Mouse (Mus musculus): ENCODE data around the gene Lrrc4c.

Gene Lrrc4c

DNA sequence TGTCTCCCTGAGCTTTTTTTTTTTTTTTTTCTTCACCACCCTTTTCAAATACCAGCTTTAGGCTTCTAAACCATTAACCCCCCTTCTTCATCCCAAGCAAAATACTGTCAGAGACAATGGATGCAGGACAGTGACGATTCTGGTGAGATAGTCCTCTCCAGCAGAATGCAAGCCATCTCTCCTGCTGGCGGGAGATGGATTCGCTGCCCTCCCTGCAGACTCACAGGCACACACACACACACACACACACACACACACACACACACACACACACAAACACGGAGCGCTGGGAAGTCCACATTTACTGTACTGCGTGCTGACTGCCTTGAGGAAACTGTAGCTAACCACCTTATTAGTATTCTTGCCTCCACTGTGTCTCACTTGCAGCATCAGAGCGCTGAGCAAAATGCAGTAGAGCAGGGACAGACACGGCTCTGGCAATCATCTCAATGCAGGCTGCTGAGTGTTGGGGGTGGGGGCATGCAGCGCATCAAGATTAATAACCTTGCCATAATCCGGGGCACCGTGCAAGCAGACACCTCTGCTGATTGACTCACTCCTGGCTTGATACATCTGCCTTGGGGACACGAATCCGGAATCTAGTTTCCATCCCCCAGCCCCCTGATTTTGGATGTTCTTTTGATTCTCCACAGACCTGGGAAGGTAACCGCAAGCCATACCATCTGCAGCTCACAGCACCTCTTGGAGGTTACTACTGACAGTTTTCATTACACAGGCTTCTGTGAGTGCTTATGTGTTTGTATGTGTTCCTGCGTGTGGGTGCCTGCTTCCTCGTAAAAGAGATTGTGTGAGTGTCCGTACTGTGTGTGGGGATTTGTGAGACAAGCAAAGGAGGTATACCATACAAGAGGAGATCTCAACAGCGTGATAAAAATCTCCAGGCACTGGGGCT is at the start of gene Lrrc4c:
Gene Lrrc4c, plus strand, starts transcription at position 783 of the 913 bp plus-strand sequence.
- DNase-seq (ENCODE audit: low read depth, low spot score): peak; percentile 6

DNA sequence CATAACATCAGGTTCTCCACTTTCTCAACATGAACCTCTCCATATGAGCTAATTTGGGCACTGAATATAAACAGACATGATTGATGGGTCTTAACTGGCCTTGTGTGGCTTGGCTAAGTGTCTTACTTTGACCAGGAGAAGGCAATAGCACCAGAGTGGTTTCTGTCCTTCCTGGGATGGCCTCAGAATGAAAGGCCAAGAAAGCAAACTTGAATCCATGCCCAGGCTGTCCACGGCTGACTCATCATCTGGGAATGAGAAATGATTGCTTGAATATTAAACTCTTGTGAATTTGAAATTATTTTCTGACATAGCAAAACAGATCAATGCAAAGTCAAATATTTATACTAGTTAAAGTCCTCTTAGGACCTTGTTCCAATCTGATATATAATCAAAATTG is 42.9 kb upstream of the Lrrc4c start:
- no peak for DNase-seq (ENCODE audit: low read depth, low spot score)

DNA sequence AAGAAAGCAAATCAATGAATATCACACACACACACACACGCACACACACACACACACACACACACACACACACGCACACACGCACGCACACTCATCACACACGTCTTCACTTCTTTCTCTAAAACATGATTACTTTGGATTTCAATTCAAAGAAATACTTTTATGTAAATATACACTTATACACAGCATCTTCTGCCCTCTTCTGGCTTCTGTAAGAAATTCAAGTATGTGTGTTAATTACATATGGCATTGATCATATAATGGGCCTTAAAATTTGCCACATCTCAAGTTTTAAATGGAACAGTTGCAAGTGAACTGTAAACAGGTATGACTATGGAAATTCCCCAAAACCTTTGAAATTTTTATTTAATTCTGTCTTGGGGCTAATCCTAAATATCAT is 35.0 kb upstream of the Lrrc4c start:
- no peak for DNase-seq (ENCODE audit: low read depth, low spot score)

- no peak for DNase-seq (ENCODE audit: low read depth, low spot score)
Measured at GRCm38 (mm10) chr2:96287512-96287911, 30.5 kb upstream of the Lrrc4c start.

GRCm38 (mm10) chr2:96290541-96290940 is 27.4 kb upstream of the Lrrc4c start:
- no peak for DNase-seq (ENCODE audit: low read depth, low spot score)

DNA sequence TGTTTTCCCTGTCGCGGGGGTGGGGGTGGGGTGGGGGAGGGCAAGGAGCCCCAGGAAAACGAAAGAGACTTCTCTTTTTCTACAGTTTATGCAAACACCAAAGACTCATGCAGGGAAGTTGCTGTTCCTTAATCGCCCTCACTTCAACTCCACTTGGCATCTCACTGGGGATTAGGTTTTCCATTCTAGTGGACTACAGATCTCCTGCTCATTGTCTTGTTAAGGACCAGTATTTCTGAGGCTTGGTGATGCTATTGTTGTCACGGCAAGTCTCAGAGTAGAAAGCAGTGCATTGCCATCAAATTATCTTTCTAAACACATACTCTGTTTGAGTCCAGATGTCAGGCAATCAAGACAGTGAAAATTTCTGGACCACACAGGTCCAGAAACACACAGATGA is 2.9 kb upstream of the Lrrc4c start:
- DNase-seq (ENCODE audit: low read depth, low spot score): no peak

GRCm38 (mm10) chr2:96316531-96316930 is 1.4 kb upstream of the Lrrc4c start:
- DNase-seq (ENCODE audit: low read depth, low spot score): no peak

DNA sequence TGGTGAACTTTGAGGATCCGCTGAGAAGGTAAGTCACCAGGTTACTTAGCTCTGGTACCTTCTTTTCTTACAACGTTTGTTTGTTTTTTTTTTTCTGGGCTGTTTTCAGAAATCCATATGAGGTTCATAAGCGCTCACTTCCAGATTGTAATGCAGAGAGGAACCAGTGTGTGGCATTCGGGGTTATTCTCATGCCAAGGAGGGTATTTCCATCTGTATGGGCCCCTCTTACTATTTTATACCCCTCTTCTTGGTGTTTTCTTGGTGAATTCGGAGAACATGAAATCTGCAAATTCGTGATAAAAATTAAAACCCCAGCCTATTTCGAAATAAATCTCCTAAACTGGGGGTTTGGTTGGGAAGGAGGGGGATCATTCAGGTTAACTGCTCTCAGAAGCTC is 587 bp downstream of the Lrrc4c start:
- DNase-seq (ENCODE audit: low read depth, low spot score): no peak

- no peak for DNase-seq (ENCODE audit: low read depth, low spot score)
Measured at GRCm38 (mm10) chr2:96319201-96319600, 1.2 kb downstream of the Lrrc4c start.

GRCm38 (mm10) chr2:96319649-96320048 is 1.7 kb downstream of the Lrrc4c start:
- no peak for DNase-seq (ENCODE audit: low read depth, low spot score)

DNA sequence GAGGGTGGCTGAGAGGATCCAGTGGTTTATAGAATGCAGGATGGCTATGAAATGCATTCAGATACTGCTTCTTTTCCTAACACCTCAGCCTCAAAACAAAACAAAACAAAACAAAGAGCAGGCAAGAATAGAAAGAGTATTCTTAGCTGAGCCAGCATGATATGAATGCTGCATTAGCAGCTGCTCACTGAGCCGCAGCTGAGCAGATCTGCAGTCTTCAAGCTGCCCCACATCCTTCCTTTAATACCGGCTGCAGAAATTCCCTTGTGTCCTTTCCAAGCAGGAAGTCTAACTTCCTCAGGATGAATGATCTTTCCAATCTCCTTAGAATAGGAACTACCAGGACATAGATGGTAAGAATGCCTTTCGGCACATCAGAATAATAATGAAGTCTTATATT is 16.7 kb downstream of the Lrrc4c start:
- no peak for DNase-seq (ENCODE audit: low read depth, low spot score)

- no peak for DNase-seq (ENCODE audit: low read depth, low spot score)
Measured at GRCm38 (mm10) chr2:96337354-96337753, 19.4 kb downstream of the Lrrc4c start.

- no peak for DNase-seq (ENCODE audit: low read depth, low spot score)
Measured at GRCm38 (mm10) chr2:96401186-96401811, 83.3 kb downstream of the Lrrc4c start.

GRCm38 (mm10) chr2:96402514-96402913 is 84.5 kb downstream of the Lrrc4c start:
- DNase-seq (ENCODE audit: low read depth, low spot score): no peak

DNA sequence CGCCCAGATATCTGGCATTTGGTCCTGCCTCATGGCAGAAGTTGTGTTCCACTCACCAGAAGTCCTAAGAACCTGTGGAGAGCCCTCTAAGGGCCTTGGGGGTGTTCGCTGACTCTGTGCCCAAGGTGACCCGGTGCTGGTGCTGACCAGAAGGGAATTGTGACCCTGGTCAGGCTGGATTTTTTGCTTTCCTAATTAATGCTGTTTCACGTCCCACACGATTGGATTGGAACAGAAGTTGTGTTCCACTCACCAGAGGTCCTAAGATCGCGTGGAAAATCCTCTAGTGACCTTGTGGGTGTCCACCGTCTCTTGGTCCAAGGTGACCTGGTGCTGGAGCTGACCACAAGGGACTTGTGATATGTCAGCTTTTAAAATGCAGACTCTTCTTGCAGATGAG is 88.9 kb downstream of the Lrrc4c start:
- no peak for DNase-seq (ENCODE audit: low read depth, low spot score)

- no peak for DNase-seq (ENCODE audit: low read depth, low spot score)
Measured at GRCm38 (mm10) chr2:96411182-96411581, 93.2 kb downstream of the Lrrc4c start.

GRCm38 (mm10) chr2:96461566-96461965 is 143.6 kb downstream of the Lrrc4c start:
- no peak for DNase-seq (ENCODE audit: low read depth, low spot score)

DNA sequence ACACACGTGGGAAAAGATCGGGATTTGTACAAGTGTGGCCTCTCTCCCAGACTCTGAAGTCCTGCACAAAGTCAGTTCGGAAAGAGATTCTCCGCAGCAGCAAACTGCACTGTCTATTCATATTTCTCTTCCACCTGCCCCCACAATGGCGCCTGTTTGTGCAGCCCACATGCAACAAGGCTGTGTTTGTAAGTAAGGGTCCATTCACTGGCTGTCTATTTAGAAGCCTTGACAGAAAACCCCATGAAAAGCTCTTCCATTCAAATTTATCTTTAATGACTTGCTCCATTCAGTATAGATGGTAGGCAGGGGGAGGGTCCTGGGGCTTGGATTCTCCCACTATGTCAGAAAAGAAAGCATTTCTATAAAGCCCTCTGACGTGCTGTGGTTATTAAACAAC is 157.7 kb downstream of the Lrrc4c start:
- no peak for DNase-seq (ENCODE audit: low read depth, low spot score)

DNA sequence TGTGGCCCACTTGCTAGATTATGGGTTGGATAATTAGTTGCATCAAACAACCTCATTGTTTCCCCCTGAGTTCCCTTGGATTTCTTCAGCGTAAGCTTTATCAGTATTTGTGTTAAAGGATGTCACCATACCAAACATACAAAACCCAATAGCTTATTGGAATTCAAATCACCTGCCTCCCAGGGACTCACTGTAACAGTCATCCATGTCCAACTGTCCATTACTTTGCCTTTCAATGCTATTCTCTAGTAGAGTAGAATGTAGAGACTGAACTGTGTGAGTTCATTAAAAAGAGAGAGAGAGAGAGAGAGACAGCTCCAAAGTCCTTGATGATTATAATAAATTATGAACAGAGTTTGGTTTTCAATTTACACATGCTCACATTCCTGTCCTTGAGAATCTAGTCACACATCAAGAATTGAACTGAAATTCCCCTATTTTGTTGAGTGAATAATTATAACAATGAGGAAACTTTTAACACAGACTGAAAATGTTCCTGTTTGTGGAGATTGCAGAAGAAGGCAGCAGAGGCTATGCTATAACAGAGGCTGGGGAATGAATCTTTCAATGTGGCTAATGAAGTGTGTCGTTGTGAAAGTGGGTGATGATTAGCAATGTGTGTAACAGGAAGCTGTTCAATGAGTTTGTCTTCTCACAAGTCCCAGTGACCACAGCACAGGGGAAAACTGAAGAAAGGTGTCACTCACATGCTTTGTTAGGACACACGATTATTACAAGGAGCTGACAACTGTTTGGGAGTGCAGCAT is 181.3 kb downstream of the Lrrc4c start:
- no peak for DNase-seq (ENCODE audit: low read depth, low spot score)

DNA sequence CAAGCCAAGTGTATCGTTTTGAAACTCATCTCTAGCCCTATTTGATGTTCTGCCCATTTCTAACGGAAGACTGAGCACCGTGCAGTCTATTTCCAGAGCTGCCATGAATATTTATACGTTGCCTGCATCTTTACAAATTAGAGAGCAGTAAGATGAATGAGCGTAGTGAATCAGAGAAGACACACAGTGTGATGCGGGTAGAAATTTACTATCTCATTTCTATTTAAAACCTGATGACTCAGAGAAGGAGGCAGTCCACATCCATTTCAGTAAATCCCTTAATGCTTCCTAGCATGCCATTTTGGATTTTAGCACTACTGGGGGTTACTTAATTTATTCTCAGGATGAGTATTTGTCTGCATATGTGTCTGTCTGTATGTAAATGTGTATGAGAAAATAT is 186.2 kb downstream of the Lrrc4c start:
- no peak for DNase-seq (ENCODE audit: low read depth, low spot score)

- no peak for DNase-seq (ENCODE audit: low read depth, low spot score)
Measured at GRCm38 (mm10) chr2:96505641-96506040, 187.7 kb downstream of the Lrrc4c start.

- DNase-seq (ENCODE audit: low read depth, low spot score): no peak
Measured at GRCm38 (mm10) chr2:96508991-96509390, 191.0 kb downstream of the Lrrc4c start.
